Mouse (Mus musculus) C2C12 (cell line): ENCODE measurements at regions not wholly inside any gene's neighbourhood (a gene's known extent, or its start where the extent isn't known, plus 50 kb on each side); places are given as distances from the start of the nearest gene placed in this dataset.

Source experiments
- H3K27me3 ChIP-seq: one replicate; pipeline ENCODE4 v1.6.1; 2011; ENCODE audit not compliant: control insufficient read depth, insufficient read depth, insufficient read length
- H3K36me3 ChIP-seq: one replicate; pipeline ENCODE4 v1.6.1; 2011; ENCODE audit not compliant: control insufficient read depth, insufficient read depth
- H3K4me3 ChIP-seq: one replicate; pipeline ENCODE4 v1.5.1; 2011; ENCODE audit warnings: mild to moderate bottlenecking, control low read depth; ENCODE audit not compliant: poor library complexity, insufficient read depth, severe bottlenecking
- H3K79me2 ChIP-seq: one replicate; pipeline ENCODE4 v1.6.1; 2011; ENCODE audit not compliant: control insufficient read depth, insufficient read depth
- H3K79me3 ChIP-seq: one replicate; pipeline ENCODE4 v1.6.1; 2011; ENCODE audit warnings: low read depth, control low read depth
- H3ac ChIP-seq: one replicate; pipeline ENCODE3; 2011; ENCODE audit warnings: low read depth; ENCODE audit not compliant: control insufficient read depth, insufficient read length
- CEBPB ChIP-seq: IDR thresholded peaks from one replicate; pipeline ENCODE4 v1.6.1; 2011; ENCODE audit warnings: low read depth, mild to moderate bottlenecking, control low read depth, moderate library complexity
- CTCF ChIP-seq: IDR thresholded peaks from one replicate; pipeline ENCODE4 v1.5.1; 2011; ENCODE audit not compliant: control insufficient read depth, insufficient read depth, insufficient read length
- FOSL1 ChIP-seq: IDR thresholded peaks from one replicate; pipeline ENCODE4 v1.8.0; 2011; ENCODE audit warnings: mild to moderate bottlenecking, low read length; ENCODE audit not compliant: poor library complexity, insufficient read depth, severe bottlenecking
- MAX ChIP-seq: IDR thresholded peaks from one replicate; pipeline ENCODE4 v1.6.1; 2011; ENCODE audit warnings: mild to moderate bottlenecking, control low read depth
- MYOD1 ChIP-seq: IDR thresholded peaks from one replicate; pipeline ENCODE4 v1.6.1; 2011; ENCODE audit warnings: low read depth; ENCODE audit not compliant: control insufficient read depth, insufficient read length
- MYOG ChIP-seq: IDR thresholded peaks from one replicate; pipeline ENCODE4 v1.6.1; 2011; ENCODE audit not compliant: control insufficient read depth, insufficient read length; ENCODE audit errors: extremely low read depth
- USF1 ChIP-seq: IDR thresholded peaks from one replicate; pipeline ENCODE4 v1.6.1; 2011; ENCODE audit warnings: low read depth, mild to moderate bottlenecking, control low read depth, moderate library complexity

DNA sequence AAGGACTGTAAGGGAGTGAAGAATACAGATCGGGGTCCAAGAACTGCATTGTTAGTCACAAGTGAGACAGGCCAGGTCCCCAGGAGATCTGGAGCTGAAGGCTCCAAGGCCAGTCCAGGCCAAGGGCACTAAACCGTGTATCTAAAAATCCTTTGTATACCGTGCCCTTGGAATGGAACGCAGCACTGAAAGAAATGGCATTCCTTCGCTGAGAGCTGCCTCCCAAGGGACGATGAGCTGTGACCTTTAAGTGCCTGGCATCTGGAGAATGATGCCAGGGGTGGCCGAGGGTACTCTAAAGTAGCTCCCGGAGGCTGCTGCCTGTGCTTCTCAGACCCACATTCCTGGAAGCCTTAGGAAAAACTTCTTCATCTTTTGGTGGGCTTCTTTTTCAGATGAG is 76.0 kb upstream of the Pkn2 start:
- no peaks in the 10 kb centered on the region for H3K79me3 ChIP-seq
- no peaks in the 10 kb centered on the region for H3K79me2 ChIP-seq
- no peak overlapping the region for H3ac ChIP-seq
- H3K27me3 ChIP-seq, result no peaks in the 10 kb centered on the region
- no peak overlapping the region for H3K4me3 ChIP-seq
- H3K36me3 ChIP-seq, result no peaks in the 10 kb centered on the region
- TF ChIP-seq MYOD1 (no peak), MAX (no peak), MYOG (no peak), FOSL1 (no peak), CEBPB (no peak), USF1 (no peak), CTCF (no peak)

DNA sequence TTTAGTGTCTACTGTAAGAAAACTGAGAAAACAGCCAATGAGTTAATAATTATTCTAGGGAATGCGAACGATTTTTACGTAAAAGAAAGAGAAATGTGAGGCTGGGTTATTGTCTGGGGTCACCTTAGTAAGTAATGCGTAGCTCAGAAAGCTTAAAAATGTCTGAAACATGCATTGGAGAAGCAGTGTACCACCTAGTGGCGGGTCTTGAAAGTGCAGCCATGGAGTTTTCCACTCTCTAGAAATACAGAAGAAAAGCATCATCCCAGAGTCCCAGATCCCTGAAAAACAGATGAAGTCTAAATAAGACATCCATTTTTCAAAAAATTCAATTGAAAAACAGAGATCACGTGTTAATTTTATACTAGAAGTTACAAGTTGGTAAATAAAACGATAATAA is 67.0 kb upstream of the Pkn2 start:
- TF ChIP-seq MYOG (no peak), CEBPB (no peak), CTCF (no peak), MYOD1 (no peak), USF1 (no peak), MAX (no peak), FOSL1 (no peak)
- H3ac ChIP-seq, result no peak overlapping the region
- H3K4me3 ChIP-seq, result no peak overlapping the region
- no peaks in the 10 kb centered on the region for H3K36me3 ChIP-seq
- H3K79me3 ChIP-seq, result no peaks in the 10 kb centered on the region
- no peaks in the 10 kb centered on the region for H3K79me2 ChIP-seq
- H3K27me3 ChIP-seq, result no peaks in the 10 kb centered on the region

DNA sequence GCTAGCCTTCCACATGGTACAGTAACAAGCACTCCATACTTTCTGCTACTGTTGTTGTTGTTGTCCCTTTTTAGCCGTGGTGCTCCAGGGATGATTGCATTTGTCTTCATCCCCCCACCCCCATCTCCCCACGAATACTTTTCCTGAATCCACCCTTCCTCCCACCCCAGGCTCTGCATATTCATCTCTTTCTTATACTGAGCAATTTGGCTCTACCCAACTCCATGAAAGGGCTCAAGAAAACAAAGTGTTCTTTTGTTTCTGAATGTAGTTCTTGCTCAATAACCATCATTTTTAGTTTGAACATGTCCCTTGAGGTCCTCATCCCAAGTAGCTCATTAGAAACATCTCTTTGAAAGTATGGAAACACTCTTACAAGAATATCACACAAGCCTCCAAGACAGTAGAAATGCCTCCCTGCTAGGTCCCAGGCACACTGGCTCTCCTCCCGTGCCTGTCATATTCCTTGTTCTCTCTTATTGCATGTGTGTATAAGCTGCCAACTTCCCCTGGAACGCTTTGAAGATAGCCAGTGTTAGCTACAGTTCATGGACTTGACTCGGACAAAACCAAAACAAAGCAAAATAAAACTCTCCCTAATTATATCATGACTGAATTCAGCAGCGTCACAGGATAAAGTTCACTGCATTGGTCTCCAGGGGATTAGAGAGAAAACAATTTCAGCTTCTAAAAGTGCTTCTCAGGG is 59.7 kb upstream of the Pkn2 start:
- H3K27me3 ChIP-seq, result no peaks in the 10 kb centered on the region
- TF ChIP-seq USF1, result no peak
- no peak for TF ChIP-seq MYOG
- no peak for TF ChIP-seq MYOD1
- no peak for TF ChIP-seq CTCF
- no peak for TF ChIP-seq FOSL1
- TF ChIP-seq MAX, result no peak
- TF ChIP-seq CEBPB, result no peak
- no peaks in the 10 kb centered on the region for H3K79me3 ChIP-seq
- no peak overlapping the region for H3ac ChIP-seq
- H3K79me2 ChIP-seq, result no peaks in the 10 kb centered on the region
- H3K36me3 ChIP-seq, result no peaks in the 10 kb centered on the region
- H3K4me3 ChIP-seq, result no peak overlapping the region

DNA sequence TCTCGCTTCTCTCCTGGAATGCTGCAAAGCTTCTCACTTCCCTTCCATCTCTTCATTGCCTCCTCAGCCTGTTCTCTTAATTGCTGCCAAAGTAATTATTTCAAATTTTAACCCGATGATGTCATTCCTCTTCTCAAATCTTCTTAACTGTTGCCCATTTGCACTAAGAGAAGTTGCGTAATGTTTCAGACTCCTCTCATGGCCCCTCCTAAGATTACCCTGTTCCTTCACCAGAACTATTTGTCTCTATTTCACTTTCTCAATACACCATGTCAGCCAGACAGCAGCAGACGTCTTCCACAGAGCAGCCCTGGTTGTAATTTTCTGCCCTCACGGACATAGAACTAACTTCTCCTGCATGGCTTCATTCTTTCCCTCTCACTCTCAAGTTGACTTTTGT is 59.1 kb upstream of the Pkn2 start:
- H3K79me2 ChIP-seq, result no peaks in the 10 kb centered on the region
- no peaks in the 10 kb centered on the region for H3K27me3 ChIP-seq
- TF ChIP-seq USF1 (no peak), MYOD1 (no peak), FOSL1 (no peak), CTCF (no peak), CEBPB (no peak), MYOG (no peak), MAX (no peak)
- no peaks in the 10 kb centered on the region for H3K36me3 ChIP-seq
- H3K4me3 ChIP-seq, result no peak overlapping the region
- H3K79me3 ChIP-seq, result no peaks in the 10 kb centered on the region
- H3ac ChIP-seq, result no peak overlapping the region

DNA sequence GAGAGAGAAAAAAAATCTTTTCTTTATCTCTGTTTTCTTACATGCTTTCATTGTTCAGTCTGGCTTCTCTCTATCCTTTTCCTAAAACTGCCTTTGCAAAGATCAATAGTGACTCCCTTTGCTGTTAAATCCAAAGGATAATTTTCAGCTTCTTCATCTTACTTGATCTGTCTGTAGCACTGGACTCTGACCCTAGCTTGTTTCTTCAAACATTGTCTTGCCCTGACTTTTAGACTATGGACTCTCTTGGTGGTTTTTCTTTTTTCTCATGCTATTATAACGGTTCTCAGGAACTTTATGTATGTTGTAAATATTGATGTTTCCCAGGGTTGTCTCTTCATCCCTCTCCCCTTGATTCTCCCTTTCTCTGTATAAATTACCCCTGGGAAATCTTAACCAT is 58.0 kb upstream of the Pkn2 start:
- Histone ChIP-seq H3K4me3 (no peak overlapping the region), H3K36me3 (no peaks in the 10 kb centered on the region), H3K27me3 (no peaks in the 10 kb centered on the region), H3K79me2 (no peaks in the 10 kb centered on the region), H3K79me3 (no peaks in the 10 kb centered on the region), H3ac (no peak overlapping the region)
- TF ChIP-seq MYOD1 (no peak), FOSL1 (no peak), CTCF (no peak), USF1 (no peak), CEBPB (no peak), MAX (no peak), MYOG (no peak)

DNA sequence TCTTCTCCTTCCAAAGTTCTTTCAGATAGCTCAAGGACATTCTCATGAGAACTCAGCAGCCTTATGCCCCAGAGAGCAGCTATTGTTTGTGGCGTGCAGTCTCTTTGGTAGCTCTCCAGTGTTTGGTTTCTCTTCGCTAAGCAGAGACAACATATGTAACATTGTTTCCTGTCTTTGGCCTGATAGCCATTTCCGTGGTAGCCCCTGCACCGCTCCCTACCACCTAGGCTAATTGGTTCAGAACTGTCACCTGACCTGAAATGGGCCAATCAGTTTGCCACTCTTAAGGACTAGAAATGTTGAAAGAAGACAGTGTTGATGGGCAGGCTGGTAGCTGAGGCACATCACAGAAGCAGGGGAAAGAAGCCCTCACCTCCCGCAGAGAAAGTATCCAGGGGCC is 54.1 kb upstream of the Pkn2 start:
- no peak for TF ChIP-seq FOSL1
- TF ChIP-seq CTCF, result no peak
- no peak for TF ChIP-seq MYOG
- no peak for TF ChIP-seq USF1
- TF ChIP-seq MYOD1, result no peak
- no peak for TF ChIP-seq CEBPB
- no peak for TF ChIP-seq MAX
- H3K27me3 ChIP-seq, result no peaks in the 10 kb centered on the region
- H3K79me3 ChIP-seq, result no peaks in the 10 kb centered on the region
- no peaks in the 10 kb centered on the region for H3K36me3 ChIP-seq
- H3K4me3 ChIP-seq, result no peak overlapping the region
- H3K79me2 ChIP-seq, result no peaks in the 10 kb centered on the region
- H3ac ChIP-seq, result no peak overlapping the region
